Mouse (Mus musculus): Measurements from ENCODE around the gene Parp8. TPM values are rescaled to one million over a fixed set of nuclear protein-coding genes. Genes with fewer than 3 reads are reported as not detected.

The Parp8 gene
- polyA plus RNA-seq, 1 experiment from 2014 or later, result 3.9 TPM

DNA sequence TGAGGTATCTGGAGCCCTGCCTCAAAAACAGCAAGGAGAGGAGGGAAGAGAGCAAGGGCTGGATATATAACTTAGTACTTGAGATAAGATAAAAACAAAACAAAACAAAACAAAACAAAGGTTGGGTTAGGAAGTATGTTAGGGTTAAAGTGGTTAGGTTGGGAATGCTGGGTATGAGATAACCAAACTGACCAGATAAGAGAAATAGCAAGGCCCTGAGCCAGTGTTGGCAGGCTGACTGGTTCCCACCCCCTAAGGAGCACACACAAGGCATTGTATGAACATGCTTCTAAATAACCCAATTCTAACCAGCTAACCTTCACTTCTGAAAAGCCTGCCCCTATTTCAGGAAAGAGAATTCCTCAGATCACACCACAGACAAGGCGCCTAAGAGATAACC is 7.1 kb upstream of the Parp8 start:
- Histone ChIP-seq H3K4me1 (peaks cover 13% of the 10 kb centered on the region), H3K9me3 (replicated peaks) (no peaks in the 10 kb centered on the region), H3K9ac (no peak overlapping the region), H3K4me2 (no peak overlapping the region), H3K36me3 (no peaks in the 10 kb centered on the region), H3K4me3 (no peak overlapping the region), H3K27me3 (replicated peaks) (peaks cover 8% of the 10 kb centered on the region), H3K27ac (no peak overlapping the region)
- no peak; the same call in 1 of the 2 replicates for ATAC-seq
- 58% methylated on average over 1 of the region's 1 CpGs for WGBS (ENCODE audit: insufficient replicate concordance)

DNA sequence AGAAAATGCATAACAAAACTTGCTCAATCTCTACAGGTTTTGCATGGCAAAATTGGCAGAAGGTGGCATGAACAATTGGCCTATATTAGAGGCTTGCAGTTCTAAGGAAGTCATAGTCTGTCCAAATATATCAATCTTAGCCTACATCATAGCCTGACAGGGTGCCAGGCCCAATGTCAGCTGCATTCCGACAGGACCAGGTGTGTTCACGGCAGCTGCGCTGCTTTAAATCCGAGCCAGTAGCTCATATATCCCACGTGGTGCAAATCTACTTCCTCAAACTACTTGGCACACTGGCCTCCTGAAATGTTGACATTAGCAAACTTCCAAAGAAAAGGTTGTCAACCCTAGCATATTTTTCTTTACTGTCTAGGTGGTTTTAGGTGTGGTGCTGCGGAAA is 6.2 kb upstream of the Parp8 start:
- no peak for ATAC-seq
- 54% methylated on average over 6 of the region's 6 CpGs for WGBS (ENCODE audit: insufficient replicate concordance)
- no peak overlapping the region for H3K27ac ChIP-seq

DNA sequence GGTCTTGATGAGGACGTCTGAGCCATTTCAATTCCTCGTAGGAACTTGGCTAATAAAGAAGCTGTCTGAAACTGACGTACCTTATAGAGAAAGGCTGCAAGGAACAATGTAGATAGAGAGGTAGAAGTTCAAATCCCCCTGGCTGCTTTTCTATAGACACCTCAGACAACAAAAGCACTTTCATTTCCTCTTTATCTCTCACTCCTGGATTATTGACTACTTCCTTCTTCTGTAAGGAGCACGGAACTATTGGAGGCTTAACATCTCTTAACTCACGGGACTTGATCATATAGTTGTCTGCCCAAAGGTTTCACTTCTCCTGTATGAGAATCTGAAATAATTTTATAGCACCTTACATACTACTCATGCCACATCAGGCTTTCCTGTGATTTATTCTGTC is 2.9 kb upstream of the Parp8 start:
- Histone ChIP-seq H3K27me3 (replicated peaks) (peaks cover 50% of the 10 kb centered on the region), H3K4me2 (no peak overlapping the region), H3K9me3 (replicated peaks) (no peaks in the 10 kb centered on the region), H3K4me1 (peaks cover 12% of the 10 kb centered on the region), H3K4me3 (no peak overlapping the region), H3K9ac (no peak overlapping the region), H3K27ac (no peak overlapping the region), H3K36me3 (no peaks in the 10 kb centered on the region)
- ATAC-seq, result no peak
- WGBS (ENCODE audit: insufficient replicate concordance), result 45% methylated on average over 5 of the region's 5 CpGs

More for the DNA sequence above, 6.2 kb upstream of the Parp8 start:
- H3K4me2 ChIP-seq, result no peak overlapping the region
- no peak overlapping the region for H3K9ac ChIP-seq
- no peaks in the 10 kb centered on the region for H3K9me3 ChIP-seq (replicated peaks)
- H3K4me1 ChIP-seq, result peaks cover 13% of the 10 kb centered on the region
- H3K4me3 ChIP-seq, result no peak overlapping the region
- no peaks in the 10 kb centered on the region for H3K36me3 ChIP-seq
- peaks cover 17% of the 10 kb centered on the region for H3K27me3 ChIP-seq (replicated peaks)

DNA sequence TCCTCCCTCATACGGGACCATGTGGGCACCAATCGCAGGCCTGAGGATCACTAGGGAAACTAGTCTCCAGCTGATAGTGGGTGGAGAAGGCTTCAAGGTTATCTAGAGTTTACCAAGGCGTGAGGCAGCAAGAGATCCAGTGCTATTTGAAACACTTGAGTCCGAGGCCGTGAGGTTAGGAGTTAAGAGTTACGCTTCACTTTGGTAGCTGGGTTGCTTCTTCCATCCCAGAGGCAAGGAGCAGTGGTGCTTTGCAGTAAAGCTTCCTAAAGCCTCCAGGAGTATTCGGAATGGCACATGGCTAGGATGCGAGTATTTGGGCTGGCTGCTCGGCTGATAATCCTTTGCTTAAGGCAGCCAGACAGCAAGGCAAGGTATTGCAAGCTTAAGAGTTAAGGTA is 2.0 kb upstream of the Parp8 start:
- H3K27me3 ChIP-seq (replicated peaks), result peaks cover 50% of the 10 kb centered on the region
- no peak overlapping the region for H3K4me2 ChIP-seq
- WGBS (ENCODE audit: insufficient replicate concordance), result 58% methylated on average over 9 of the region's 9 CpGs
- peaks cover 4% of the 10 kb centered on the region for H3K4me1 ChIP-seq
- no peak overlapping the region for H3K27ac ChIP-seq
- no peaks in the 10 kb centered on the region for H3K9me3 ChIP-seq (replicated peaks)
- ATAC-seq, result no peak
- H3K4me3 ChIP-seq, result no peak overlapping the region
- H3K9ac ChIP-seq, result no peak overlapping the region
- H3K36me3 ChIP-seq, result no peaks in the 10 kb centered on the region

DNA sequence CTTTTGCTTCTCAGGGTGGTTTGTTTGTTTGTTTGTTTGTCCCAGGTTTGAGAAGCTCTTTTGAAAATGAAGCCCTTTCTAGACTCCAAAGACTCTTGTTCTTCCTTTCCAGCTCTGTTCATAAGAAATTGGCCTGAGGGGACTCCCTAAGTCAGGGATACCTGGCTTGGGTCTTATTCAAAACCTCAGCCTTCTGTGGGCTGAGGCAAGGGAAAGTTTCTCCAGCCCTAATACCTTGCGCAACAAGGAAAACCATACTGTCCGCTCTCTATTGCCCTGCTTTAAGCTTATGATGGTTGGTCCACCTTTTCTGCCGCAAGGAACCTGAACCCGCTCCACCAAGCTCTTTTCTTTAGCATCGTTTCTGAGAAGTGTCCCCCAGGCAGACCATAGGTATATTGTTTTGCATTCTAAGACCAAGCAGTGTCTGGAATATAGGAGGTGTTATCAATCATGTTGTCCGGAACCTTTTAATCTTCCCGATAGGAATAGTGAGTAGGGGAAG is 991 bp upstream of the Parp8 start:
- Histone ChIP-seq H3K9me3 (replicated peaks) (no peaks in the 10 kb centered on the region), H3K4me1 (peaks cover 5% of the 10 kb centered on the region), H3K36me3 (no peaks in the 10 kb centered on the region), H3K9ac (no peak overlapping the region), H3K27me3 (replicated peaks) (peaks cover 50% of the 10 kb centered on the region), H3K4me2 (peak overlapping the region; percentile 80), H3K27ac (no peak overlapping the region), H3K4me3 (no peak overlapping the region)
- 68% methylated on average over 7 of the region's 7 CpGs for WGBS (ENCODE audit: insufficient replicate concordance)
- ATAC-seq, result no peak

DNA sequence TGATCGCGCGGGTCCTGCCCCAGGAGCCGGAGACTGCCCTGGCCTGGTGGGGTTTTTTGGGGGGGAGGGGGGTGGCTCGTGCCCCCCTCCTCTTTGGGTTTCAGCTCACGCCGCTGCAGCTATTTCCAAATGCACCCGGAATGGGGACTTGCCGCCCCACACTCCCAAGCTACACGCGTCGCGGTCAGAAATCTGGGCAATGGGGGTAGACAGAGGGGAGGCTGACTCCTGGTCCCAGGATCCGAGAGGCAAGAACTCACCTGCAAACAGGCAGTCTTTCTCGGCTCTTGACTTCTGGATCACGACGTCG is 466 bp downstream of the Parp8 start:
- Histone ChIP-seq H3K4me1 (peaks cover 15% of the 10 kb centered on the region), H3K9ac (peak overlapping the region; percentile 58), H3K27ac (peak overlapping the region; percentile 48), H3K36me3 (no peaks in the 10 kb centered on the region), H3K27me3 (replicated peaks) (peaks cover 50% of the 10 kb centered on the region), H3K9me3 (replicated peaks) (no peaks in the 10 kb centered on the region), H3K4me3 (peak overlapping the region; percentile 61), H3K4me2 (peak overlapping the region; percentile 80)
- WGBS (ENCODE audit: insufficient replicate concordance), result under 1% methylated on average over 18 of the region's 18 CpGs
- peak; percentile 19; the same call in 1 of the 2 replicates for ATAC-seq

DNA sequence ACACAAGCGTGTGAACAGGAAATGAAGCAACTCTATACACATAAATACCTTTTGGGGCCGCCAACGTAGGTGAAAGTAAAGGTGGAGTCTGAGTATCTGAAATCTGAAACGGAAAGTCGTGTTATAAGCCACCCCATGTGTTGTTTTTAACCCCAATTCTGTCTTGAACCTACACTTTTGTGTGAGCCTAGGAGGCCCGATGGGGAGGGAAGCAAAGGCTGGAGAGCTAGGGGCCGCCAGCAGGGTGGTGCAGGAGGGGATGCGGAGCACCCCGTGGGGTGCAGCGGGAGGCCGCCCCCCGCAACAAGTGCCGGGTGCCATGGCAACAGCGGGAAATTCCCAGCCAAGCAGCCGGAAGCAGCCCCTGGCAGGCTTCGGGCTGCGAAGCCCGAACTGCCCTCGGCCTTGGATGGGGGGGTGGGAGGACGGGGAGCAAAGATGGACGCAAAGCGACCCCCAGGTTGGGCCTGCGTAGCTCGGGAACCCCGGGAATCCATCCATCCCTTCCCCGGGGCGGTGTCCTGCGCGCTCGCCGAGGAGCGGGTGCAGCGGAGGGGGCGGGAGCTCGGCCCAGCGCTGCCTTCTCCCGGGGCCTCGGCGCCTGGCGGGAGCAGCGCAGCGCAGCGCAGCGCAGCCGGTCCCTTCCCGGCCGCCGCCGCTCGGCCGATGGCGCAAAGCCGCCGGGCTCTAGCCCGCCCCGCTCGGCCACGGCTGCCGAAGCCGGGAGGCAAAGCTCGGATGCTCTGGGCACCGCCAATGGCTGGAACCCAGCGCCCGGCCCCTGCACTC is 1.0 kb downstream of the Parp8 start:
- H3K4me3 ChIP-seq, result peak overlapping the region; percentile 61
- peak overlapping the region; percentile 58 for H3K9ac ChIP-seq
- H3K4me1 ChIP-seq, result peaks cover 15% of the 10 kb centered on the region
- H3K9me3 ChIP-seq (replicated peaks), result no peaks in the 10 kb centered on the region
- H3K36me3 ChIP-seq, result no peaks in the 10 kb centered on the region
- peak overlapping the region; percentile 80 for H3K4me2 ChIP-seq
- peaks cover 50% of the 10 kb centered on the region for H3K27me3 ChIP-seq (replicated peaks)
- under 1% methylated on average over 48 of the region's 64 CpGs for WGBS (ENCODE audit: insufficient replicate concordance)
- peak overlapping the region; percentile 48 for H3K27ac ChIP-seq
- peak; percentile 69 for ATAC-seq

DNA sequence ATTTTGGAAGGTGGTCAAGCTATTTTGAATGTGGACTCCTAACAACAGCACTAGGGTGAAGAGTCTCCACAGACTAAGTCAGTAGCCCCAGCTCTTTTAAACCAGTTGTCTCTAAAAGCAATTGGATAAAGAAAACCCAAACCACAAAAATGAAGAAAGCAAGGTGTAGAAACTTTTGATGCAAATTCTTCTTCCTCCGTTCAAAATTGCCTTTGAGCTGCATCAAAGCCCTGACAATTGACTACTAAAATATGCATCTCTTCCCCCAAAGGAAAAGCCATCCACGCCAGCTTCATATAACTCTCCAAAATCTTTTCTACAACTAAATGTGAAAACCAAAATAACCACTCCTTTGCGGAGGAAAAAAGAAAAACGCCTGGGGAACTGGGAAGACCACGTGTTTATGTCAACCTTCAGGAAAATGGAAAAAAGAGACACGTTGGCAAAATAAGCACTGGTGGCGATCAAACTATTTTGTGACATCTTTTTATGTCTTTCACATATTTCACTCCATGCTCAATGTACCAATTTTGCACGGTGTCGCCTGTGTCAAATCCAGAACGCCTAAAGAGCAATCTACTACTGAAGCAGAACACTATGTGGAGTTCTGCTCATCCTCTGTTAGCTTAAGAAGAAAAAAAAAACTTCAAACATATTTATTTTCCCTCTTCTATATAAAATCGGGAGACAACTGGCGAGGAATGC is 1.8 kb downstream of the Parp8 start:
- no peaks in the 10 kb centered on the region for H3K9me3 ChIP-seq (replicated peaks)
- peaks cover 15% of the 10 kb centered on the region for H3K4me1 ChIP-seq
- peaks cover 50% of the 10 kb centered on the region for H3K27me3 ChIP-seq (replicated peaks)
- ATAC-seq, result no peak
- H3K36me3 ChIP-seq, result no peaks in the 10 kb centered on the region
- H3K27ac ChIP-seq, result no peak overlapping the region
- WGBS (ENCODE audit: insufficient replicate concordance), result 17% methylated on average over 12 of the region's 12 CpGs
- no peak overlapping the region for H3K9ac ChIP-seq
- peak overlapping the region; percentile 61 for H3K4me3 ChIP-seq
- H3K4me2 ChIP-seq, result peak overlapping the region; percentile 80

DNA sequence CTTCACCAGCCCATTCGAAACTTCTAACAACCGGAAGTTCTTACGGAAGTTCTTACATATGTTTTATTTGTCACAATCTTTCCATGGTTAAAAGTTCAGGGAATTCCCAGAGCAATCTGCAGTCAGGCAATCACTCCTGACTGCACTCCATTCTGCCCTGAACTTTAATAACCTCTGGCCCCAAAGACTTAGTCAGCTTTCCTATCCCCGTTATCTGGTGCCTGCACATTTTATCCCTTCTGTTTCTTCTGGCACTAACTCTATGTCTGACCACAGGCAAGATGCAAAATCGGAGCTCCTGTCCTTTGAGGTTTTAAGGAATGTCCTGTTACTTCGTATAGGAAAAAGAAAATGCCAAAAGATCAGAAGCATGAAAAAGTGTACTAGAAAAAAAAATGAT is 4.7 kb downstream of the Parp8 start:
- Histone ChIP-seq H3K4me2 (no peak overlapping the region), H3K36me3 (no peaks in the 10 kb centered on the region), H3K27ac (no peak overlapping the region), H3K9ac (no peak overlapping the region), H3K9me3 (replicated peaks) (no peaks in the 10 kb centered on the region), H3K4me3 (no peak overlapping the region), H3K27me3 (replicated peaks) (peaks cover 24% of the 10 kb centered on the region), H3K4me1 (peaks cover 15% of the 10 kb centered on the region)
- no peak for ATAC-seq
- WGBS (ENCODE audit: insufficient replicate concordance), result 34% methylated on average over 6 of the region's 6 CpGs

DNA sequence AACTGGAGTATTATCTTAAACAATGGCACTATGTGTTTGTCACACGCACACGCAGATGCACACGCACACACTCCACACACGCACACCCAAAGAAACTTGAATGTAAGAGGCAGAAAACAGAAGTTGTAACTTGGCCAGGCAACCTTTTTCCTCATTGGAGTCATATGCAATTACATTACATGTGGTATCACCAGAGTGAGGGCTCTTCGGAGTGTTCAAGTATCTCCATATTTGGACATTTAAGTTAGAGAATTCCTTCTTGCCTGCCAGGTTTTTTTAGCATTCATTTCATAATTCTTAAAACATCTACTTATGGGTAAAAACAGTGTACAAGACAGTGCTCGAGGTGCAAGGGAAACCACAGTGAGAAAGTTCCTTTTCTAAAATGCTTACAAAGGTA is 6.7 kb downstream of the Parp8 start:
- no peak for ATAC-seq
- WGBS (ENCODE audit: insufficient replicate concordance), result 79% methylated on average over 6 of the region's 6 CpGs
- no peaks in the 10 kb centered on the region for H3K36me3 ChIP-seq
- H3K27me3 ChIP-seq (replicated peaks), result peaks cover 5% of the 10 kb centered on the region
- H3K4me2 ChIP-seq, result no peak overlapping the region
- no peak overlapping the region for H3K4me3 ChIP-seq
- H3K4me1 ChIP-seq, result peaks cover 11% of the 10 kb centered on the region
- H3K9ac ChIP-seq, result no peak overlapping the region
- H3K9me3 ChIP-seq (replicated peaks), result no peaks in the 10 kb centered on the region
- H3K27ac ChIP-seq, result no peak overlapping the region

DNA sequence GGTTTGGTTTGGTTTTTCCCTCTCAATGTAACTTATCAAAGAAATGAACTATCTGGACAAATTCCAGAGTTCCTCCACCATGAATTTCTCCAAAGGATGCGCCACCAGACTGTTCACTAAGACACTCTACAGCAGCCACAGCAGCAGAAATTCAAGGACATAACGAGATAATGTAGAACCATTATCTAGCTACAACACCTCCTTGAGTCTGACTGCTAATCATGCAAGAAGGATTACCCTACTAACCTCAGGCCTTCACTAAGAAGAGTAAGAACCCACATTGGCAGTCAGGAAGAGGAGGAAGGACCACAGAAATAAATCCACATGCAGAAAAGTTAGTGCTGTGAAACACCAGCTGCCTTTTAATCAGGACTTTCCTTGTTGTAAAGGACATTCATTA is 11.8 kb downstream of the Parp8 start:
- no peaks in the 10 kb centered on the region for H3K4me1 ChIP-seq
- no peaks in the 10 kb centered on the region for H3K9me3 ChIP-seq (replicated peaks)
- H3K27me3 ChIP-seq (replicated peaks), result no peaks in the 10 kb centered on the region
- WGBS (ENCODE audit: insufficient replicate concordance), result 51% methylated on average over 2 of the region's 2 CpGs
- H3K4me2 ChIP-seq, result no peak overlapping the region
- no peak overlapping the region for H3K9ac ChIP-seq
- H3K4me3 ChIP-seq, result no peak overlapping the region
- ATAC-seq, result no peak
- H3K27ac ChIP-seq, result no peak overlapping the region
- no peaks in the 10 kb centered on the region for H3K36me3 ChIP-seq

DNA sequence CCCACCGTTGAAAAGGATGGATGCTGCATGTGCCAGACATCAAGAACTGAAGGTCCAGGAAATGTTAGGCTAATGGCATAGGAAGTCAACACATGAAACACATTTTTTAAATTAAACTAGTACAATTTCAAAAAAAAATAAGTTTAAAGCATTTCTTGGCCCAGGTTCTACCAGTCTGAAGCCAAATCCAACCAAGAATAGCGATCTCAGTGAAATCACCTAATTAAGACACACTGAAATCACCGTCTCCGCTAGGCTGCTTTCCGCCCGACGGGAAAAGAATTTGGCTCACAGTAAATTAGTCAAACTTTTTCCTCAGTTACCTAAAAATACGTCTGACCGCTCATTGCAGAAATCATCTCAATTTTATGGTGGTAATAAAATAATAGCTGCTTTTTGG is 13.3 kb downstream of the Parp8 start:
- H3K4me1 ChIP-seq, result no peaks in the 10 kb centered on the region
- H3K4me2 ChIP-seq, result no peak overlapping the region
- no peaks in the 10 kb centered on the region for H3K36me3 ChIP-seq
- no peaks in the 10 kb centered on the region for H3K9me3 ChIP-seq (replicated peaks)
- no peak overlapping the region for H3K27ac ChIP-seq
- WGBS (ENCODE audit: insufficient replicate concordance), result 81% methylated on average over 9 of the region's 9 CpGs
- H3K27me3 ChIP-seq (replicated peaks), result no peaks in the 10 kb centered on the region
- H3K9ac ChIP-seq, result no peak overlapping the region
- no peak for ATAC-seq
- H3K4me3 ChIP-seq, result no peak overlapping the region

Data from liver, embryonic 12.5 days (tissue).